Mouse (Mus musculus) CD4-positive, CD25-positive, alpha-beta regulatory T cell, adult 4 months (primary cell): ENCODE data around the gene St3gal4. TPM values are rescaled to one million over a fixed set of nuclear protein-coding genes. Genes with fewer than 3 reads are reported as not detected.
"Not testable (repeated sequence)": the region's sequence is repeated elsewhere in the genome, so short reads cannot be mapped to it uniquely, and the experiment has no call there.

Experiments used
- ATAC-seq: one replicate; pipeline ENCODE4 v1.8.0; 2017
- polyA plus RNA-seq, 2 experiments: library from polyadenylated mRNA; unstranded; fragments of 100-300 nt; shearing (Covaris generic); gene quantifications; one replicate each; pipeline ENCODE4 v1.2.1; 2017

St3gal4 gene
- polyA plus RNA-seq: 10 to 100 TPM; 16.8 to 22.5 TPM

GRCm38 (mm10) chr9:35119168-35119567 lies at the start of gene St3gal4:
TSS of gene St3gal4 (minus strand) at chr9:35119268.
- ATAC-seq: no peak

GRCm38 (mm10) chr9:35166798-35167635 lies 47.9 kb upstream of the St3gal4 start:
- ATAC-seq: no peak

- ATAC-seq: peak; percentile 50
Observed at GRCm38 (mm10) chr9:35166144-35166797, 47.2 kb upstream of the St3gal4 start.

- no peak for ATAC-seq
Observed at GRCm38 (mm10) chr9:35164142-35164874, 45.2 kb upstream of the St3gal4 start.

GRCm38 (mm10) chr9:35163011-35163690 lies 44.1 kb upstream of the St3gal4 start:
- ATAC-seq: peak; percentile 69

GRCm38 (mm10) chr9:35161721-35162120 lies 42.7 kb upstream of the St3gal4 start:
- no peak for ATAC-seq

GRCm38 (mm10) chr9:35160662-35161061 lies 41.6 kb upstream of the St3gal4 start:
- no peak for ATAC-seq

GRCm38 (mm10) chr9:35158477-35158876 lies 39.4 kb upstream of the St3gal4 start:
- no peak for ATAC-seq

GRCm38 (mm10) chr9:35156862-35157261 lies 37.8 kb upstream of the St3gal4 start:
- no peak for ATAC-seq

- no peak for ATAC-seq
Observed at GRCm38 (mm10) chr9:35156002-35156710, 37.1 kb upstream of the St3gal4 start.

- no peak for ATAC-seq
Observed at GRCm38 (mm10) chr9:35152923-35153322, 33.9 kb upstream of the St3gal4 start.

GRCm38 (mm10) chr9:35148822-35149221 lies 29.8 kb upstream of the St3gal4 start:
- ATAC-seq: not testable (repeated sequence)

- not testable (repeated sequence) for ATAC-seq
Observed at GRCm38 (mm10) chr9:35147261-35147660, 28.2 kb upstream of the St3gal4 start.

GRCm38 (mm10) chr9:35145829-35146228 lies 26.8 kb upstream of the St3gal4 start:
- ATAC-seq: no peak

- no peak for ATAC-seq
Observed at GRCm38 (mm10) chr9:35145118-35145517, 26.1 kb upstream of the St3gal4 start.

GRCm38 (mm10) chr9:35142221-35142620 lies 23.2 kb upstream of the St3gal4 start:
- ATAC-seq: no peak

- ATAC-seq: no peak
Observed at GRCm38 (mm10) chr9:35139231-35139744, 20.2 kb upstream of the St3gal4 start.

GRCm38 (mm10) chr9:35138029-35138428 lies 19.0 kb upstream of the St3gal4 start:
- ATAC-seq: no peak

GRCm38 (mm10) chr9:35135575-35135974 lies 16.5 kb upstream of the St3gal4 start:
- ATAC-seq: no peak

GRCm38 (mm10) chr9:35131637-35132397 lies 12.7 kb upstream of the St3gal4 start:
- no peak for ATAC-seq

- no peak for ATAC-seq
Observed at GRCm38 (mm10) chr9:35128995-35129418, 9.9 kb upstream of the St3gal4 start.
